Mouse (Mus musculus) midbrain, embryonic 12.5 days (tissue): ENCODE data around the gene Ttc5. TPM values are rescaled to one million over a fixed set of nuclear protein-coding genes. Genes with fewer than 3 reads are reported as not detected.
"Not testable (repeated sequence)": the region's sequence is repeated elsewhere in the genome, so short reads cannot be mapped to it uniquely, and the experiment has no call there.

Source experiments
- ATAC-seq: fragments of 200-750 bp; cut with Nextera tagmentation; 2 replicates; pipeline ENCODE4 v1.8.0; 2017; ENCODE audit warnings: low read depth, moderate TSS enrichment, moderate library complexity; ENCODE audit not compliant: low FRiP score
- H3K27ac ChIP-seq: fragments of 300-500 bp; sonication (generic); replicated peaks from 2 replicates; pipeline ENCODE4 v1.5.1; 2016; ENCODE audit warnings: mild to moderate bottlenecking
- H3K27me3 ChIP-seq: fragments of 300-500 bp; sonication (generic); 2 replicates; pipeline ENCODE4 v1.6.1; 2016; ENCODE audit warnings: mild to moderate bottlenecking
- H3K36me3 ChIP-seq: fragments of 300-500 bp; sonication (generic); 2 replicates; pipeline ENCODE4 v1.6.1; 2016
- H3K4me1 ChIP-seq: fragments of 300-500 bp; sonication (generic); 2 replicates; pipeline ENCODE4 v1.6.1; 2016
- H3K4me2 ChIP-seq: fragments of 300-500 bp; sonication (generic); replicated peaks from 2 replicates; pipeline ENCODE4 v1.6.1; 2016; ENCODE audit warnings: mild to moderate bottlenecking, moderate library complexity
- H3K4me3 ChIP-seq: fragments of 300-500 bp; sonication (generic); 2 replicates; pipeline ENCODE4 v1.5.1; 2016; ENCODE audit warnings: mild to moderate bottlenecking
- H3K9ac ChIP-seq: fragments of 300-500 bp; sonication (generic); replicated peaks from 2 replicates; pipeline ENCODE4 v1.6.1; 2016; ENCODE audit warnings: mild to moderate bottlenecking, moderate library complexity
- H3K9me3 ChIP-seq: fragments of 300-500 bp; sonication (generic); 2 replicates; pipeline ENCODE4 v1.6.1; 2016; ENCODE audit warnings: mild to moderate bottlenecking
- WGBS: fragments of 180-500 bp; shearing (Covaris S2); methylation state at CpG from one replicate; pipeline ENCODE4 v1.1.7; 2016; 5-methylcytosine and 5-hydroxymethylcytosine counted together
- polyA plus RNA-seq: library from polyadenylated mRNA; unstranded; fragments of >200 nt; fragmentation: Nextera tagmentation; extraction: Ambion mirVana; gene quantifications from 2 replicates; pipeline ENCODE4 v1.2.1, GENCODE M21; 2016

Ttc5 gene
- polyA plus RNA-seq, 1 experiment from 2014 or later: 121 TPM

DNA sequence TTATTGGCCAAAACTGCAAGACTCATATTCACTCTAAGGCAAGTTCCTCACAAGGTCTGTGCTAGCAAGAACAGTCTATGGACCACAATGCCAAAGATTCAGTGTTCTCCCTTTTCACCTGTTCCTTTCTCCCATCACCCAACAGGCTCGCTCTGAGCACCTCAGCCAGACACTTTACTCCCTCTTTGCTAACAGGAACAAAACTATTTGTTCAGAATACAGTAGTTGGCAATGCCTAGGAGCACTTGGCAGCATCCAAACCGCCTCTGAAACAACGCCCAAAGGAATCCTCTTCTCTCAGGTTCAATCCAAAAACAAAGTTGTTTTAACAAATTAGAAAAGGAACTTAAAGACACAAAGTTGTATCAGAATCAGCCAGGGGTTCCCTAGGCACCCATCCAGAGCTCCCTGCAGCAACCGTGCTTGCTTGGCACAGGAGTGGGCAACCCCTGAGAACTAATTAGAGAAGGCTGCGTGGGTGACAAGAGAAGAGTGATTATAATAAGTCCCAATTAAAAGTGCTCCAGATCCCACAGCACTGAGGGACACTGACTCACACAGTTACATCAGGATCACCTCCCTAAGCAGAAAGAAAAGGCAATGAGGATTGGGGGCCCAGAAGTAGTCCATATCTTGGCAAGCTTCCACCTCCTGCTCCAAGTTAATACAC is 26.8 kb downstream of the Ttc5 start:
- no peaks in the 10 kb centered on the region for H3K9me3 ChIP-seq
- H3K27me3 ChIP-seq: no peaks in the 10 kb centered on the region
- no peak overlapping the region for H3K4me3 ChIP-seq
- no peak overlapping the region for H3K27ac ChIP-seq
- no peak overlapping the region for H3K9ac ChIP-seq
- H3K36me3 ChIP-seq: 0 out of 2 replicates have a peak, but pooled peaks cover 6% of the 10 kb centered on the region
- no peak for ATAC-seq
- H3K4me2 ChIP-seq: no peak overlapping the region
- 82% methylated on average over 5 of the region's 5 CpGs for WGBS
- no peaks in the 10 kb centered on the region for H3K4me1 ChIP-seq

- Histone ChIP-seq H3K4me3 (no peak within 1 kb of the TSS), H3K9me3 (no peaks in the 10 kb centered on the region), H3K4me1 (no peaks in the 10 kb centered on the region), H3K27ac (no peak within 1 kb of the TSS), H3K36me3 (no peaks in the 10 kb centered on the region), H3K27me3 (no peaks in the 10 kb centered on the region), H3K4me2 (no peak within 1 kb of the TSS), H3K9ac (no peak within 1 kb of the TSS)
- ATAC-seq: no peak
Measured at GRCm38 (mm10) chr14:50744994-50745393, 40.3 kb downstream of the Ttc5 start, which contains the start of gene Olfr749. TSS of gene Olfr749 (minus strand) at chr14:50745094.

GRCm38 (mm10) chr14:50741584-50741983 is 43.7 kb downstream of the Ttc5 start:
- H3K9me3 ChIP-seq: no peaks in the 10 kb centered on the region
- WGBS: 78% methylated on average over 2 of the region's 2 CpGs
- H3K27ac ChIP-seq: no peak overlapping the region
- H3K9ac ChIP-seq: no peak overlapping the region
- no peak overlapping the region for H3K4me2 ChIP-seq
- H3K4me3 ChIP-seq: no peak overlapping the region
- H3K27me3 ChIP-seq: no peaks in the 10 kb centered on the region
- ATAC-seq: no peak
- no peaks in the 10 kb centered on the region for H3K36me3 ChIP-seq
- no peaks in the 10 kb centered on the region for H3K4me1 ChIP-seq

- 84% methylated on average over 2 of the region's 2 CpGs for WGBS
- ATAC-seq: no peak
- H3K27me3 ChIP-seq: no peaks in the 10 kb centered on the region
Measured at GRCm38 (mm10) chr14:50740334-50740733, 45.0 kb downstream of the Ttc5 start.

GRCm38 (mm10) chr14:50722371-50722770 is 62.9 kb downstream of the Ttc5 start:
- H3K36me3 ChIP-seq, H3K27me3 ChIP-seq, H3K4me2 ChIP-seq, H3K4me1 ChIP-seq, ATAC-seq, H3K9me3 ChIP-seq, H3K27ac ChIP-seq, H3K4me3 ChIP-seq, H3K9ac ChIP-seq: not testable (repeated sequence)
- WGBS: 90% methylated on average over 3 of the region's 4 CpGs

More at GRCm38 (mm10) chr14:50740334-50740733, 45.0 kb downstream of the Ttc5 start:
- H3K9me3 ChIP-seq: no peaks in the 10 kb centered on the region
- no peak overlapping the region for H3K27ac ChIP-seq
- no peaks in the 10 kb centered on the region for H3K4me1 ChIP-seq
- no peak overlapping the region for H3K4me3 ChIP-seq
- H3K9ac ChIP-seq: no peak overlapping the region
- H3K36me3 ChIP-seq: no peaks in the 10 kb centered on the region
- H3K4me2 ChIP-seq: no peak overlapping the region

GRCm38 (mm10) chr14:50719875-50720274 is 65.4 kb downstream of the Ttc5 start:
- not testable (repeated sequence) for H3K27me3 ChIP-seq, H3K9ac ChIP-seq, H3K4me1 ChIP-seq, ATAC-seq, H3K4me3 ChIP-seq, H3K9me3 ChIP-seq, H3K4me2 ChIP-seq, H3K36me3 ChIP-seq, H3K27ac ChIP-seq
- WGBS: 93% methylated on average over 15 of the region's 15 CpGs

Other genes with a start within 250 kb of the Ttc5 start
- gene Olfr744, start 170.6 kb downstream of the Ttc5 start, polyA plus RNA-seq: not detected in 2 replicates
- gene Olfr745, start 146.1 kb downstream of the Ttc5 start, polyA plus RNA-seq: not detected in 2 replicates
- not detected in 2 replicates for gene Olfr746, start 138.4 kb downstream of the Ttc5 start, polyA plus RNA-seq
- not detected in 2 replicates for gene Olfr747, start 92.3 kb downstream of the Ttc5 start, polyA plus RNA-seq
- not detected in 2 replicates for gene Olfr748, start 78.1 kb downstream of the Ttc5 start, polyA plus RNA-seq
- gene Olfr749, start 40.4 kb downstream of the Ttc5 start, polyA plus RNA-seq: not detected in 2 replicates
- gene Ccnb1ip1, start 22.2 kb upstream of the Ttc5 start, polyA plus RNA-seq: not detected in 2 replicates
- 52.1 and 55.8 TPM in 2 replicates for gene Parp2, start 22.3 kb upstream of the Ttc5 start, polyA plus RNA-seq
- gene Tep1, start 85.0 kb upstream of the Ttc5 start, polyA plus RNA-seq: 3.7 and 5.1 TPM in 2 replicates
- gene Klhl33, start 112.0 kb upstream of the Ttc5 start, polyA plus RNA-seq: 0.35 and 0.60 TPM in 2 replicates
- gene Osgep, start 139.4 kb upstream of the Ttc5 start, polyA plus RNA-seq: 141 and 147 TPM in 2 replicates
- gene Apex1, start 139.4 kb upstream of the Ttc5 start, polyA plus RNA-seq: 321 and 333 TPM in 2 replicates
- 68.3 and 72.8 TPM in 2 replicates for gene Pip4p1, start 145.3 kb upstream of the Ttc5 start, polyA plus RNA-seq
- 50.0 and 50.1 TPM in 2 replicates for gene Pnp, start 145.6 kb upstream of the Ttc5 start, polyA plus RNA-seq
- not detected in 2 replicates for gene Gm49342, start 159.0 kb upstream of the Ttc5 start, polyA plus RNA-seq
- gene Pnp2, start 170.5 kb upstream of the Ttc5 start, polyA plus RNA-seq: 0.46 and 0.52 TPM in 2 replicates
- gene Rnase10, start 222.2 kb upstream of the Ttc5 start, polyA plus RNA-seq: not detected in 2 replicates